Mouse (Mus musculus): ENCODE data around the gene Camta2.

GRCm38 (mm10) chr11:70678576-70678975, 9.3 kb downstream of the Camta2 start:
- TF ChIP-seq CTCF (IDR thresholded peaks at IDR 0.05; ENCODE audit: low read depth, low read length) (no peak), POLR2A (IDR thresholded peaks at IDR 0.05; ENCODE audit: extremely low read depth, insufficient read depth, low read length) (no peak)
